Mouse (Mus musculus): ENCODE measurements around the gene Prss27. TPM values are rescaled to one million over a fixed set of nuclear protein-coding genes. Genes with fewer than 3 reads are reported as not detected.

The Prss27 gene
- polyA plus RNA-seq (2017; shearing (Covaris generic)), result not detected

DNA sequence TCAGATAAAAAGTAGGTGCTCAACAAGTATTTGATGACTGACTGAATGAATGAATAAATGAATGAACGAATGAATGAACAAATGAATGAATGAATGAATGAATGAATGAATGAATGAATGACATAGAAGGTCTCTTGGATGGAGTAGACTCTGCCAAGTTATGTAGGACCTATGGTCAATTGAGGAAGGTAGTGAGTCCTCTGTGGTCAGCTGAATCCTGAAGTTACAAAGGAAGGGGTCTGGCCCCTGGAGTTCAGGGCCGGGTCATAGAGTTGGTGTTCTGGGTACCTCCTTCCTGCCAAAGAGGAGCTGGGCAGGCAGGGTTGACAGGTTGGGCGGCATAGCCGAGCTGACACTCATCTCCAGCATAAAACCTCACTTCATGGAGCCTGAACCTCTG, at the start of gene Prss27:
Gene Prss27 (plus strand): TSS at position 301 of the 400 bp plus-strand sequence.

GRCm38 (mm10) chr17:23997901-23998300, 40.0 kb upstream of the Prss27 start, which contains the start of gene Prss22:
Gene Prss22 (minus strand): TSS chr17:23998100.

DNA sequence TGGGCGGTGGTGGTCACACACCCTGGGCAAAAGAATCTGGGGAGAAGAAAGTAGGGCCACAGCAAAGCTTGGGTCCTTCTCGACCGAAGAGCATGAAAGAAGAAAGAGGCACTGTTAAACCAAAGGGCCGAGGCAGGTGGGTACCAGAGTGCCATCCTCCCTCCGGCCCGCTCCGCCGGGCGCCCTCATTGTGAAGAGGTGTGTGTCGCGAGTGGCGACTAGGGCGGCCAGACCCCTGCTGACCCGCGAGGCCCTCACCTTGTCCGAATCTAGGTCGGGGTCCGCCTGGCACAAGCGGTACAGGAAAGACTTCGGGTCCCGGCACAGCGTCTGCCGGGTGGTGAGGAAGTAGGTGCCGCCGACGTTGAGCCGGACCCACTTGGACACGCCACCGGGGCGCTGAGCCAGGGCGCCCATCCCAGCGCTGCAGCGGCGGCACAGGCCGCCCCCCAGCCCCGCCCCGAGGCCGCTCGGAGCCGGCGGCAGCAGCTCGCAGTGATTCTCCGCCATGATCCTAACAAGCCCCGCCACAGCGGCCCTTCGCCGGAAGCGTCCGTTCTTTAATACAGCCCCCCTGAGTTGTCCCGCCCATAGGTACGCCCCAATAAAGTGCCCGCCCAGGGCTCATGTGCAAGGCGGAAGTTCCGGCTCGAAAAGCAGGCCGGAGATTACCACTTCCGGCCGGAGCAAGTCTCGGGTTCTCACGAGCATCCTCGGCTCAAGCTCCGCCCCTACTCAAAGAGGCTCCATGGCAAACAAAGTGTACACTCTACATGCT, 35.2 kb downstream of the Prss27 start, which contains the start of gene Kctd5:
Gene Kctd5 (minus strand): TSS at position 567 of the 778 bp plus-strand sequence.

Other genes with a start within 250 kb of the Prss27 start
- gene Srrm2, start 247.6 kb upstream of the Prss27 start, polyA plus RNA-seq (2017; shearing (Covaris generic)), result 1,161 TPM
- 389 TPM for gene Elob, start 209.0 kb upstream of the Prss27 start, polyA plus RNA-seq (2017; shearing (Covaris generic))
- not detected for gene Prss33, start 202.1 kb upstream of the Prss27 start, polyA plus RNA-seq (2017; shearing (Covaris generic))
- not detected for gene Prss32, start 194.3 kb upstream of the Prss27 start, polyA plus RNA-seq (2017; shearing (Covaris generic))
- 3.6 TPM for gene Prss41, start 194.0 kb upstream of the Prss27 start, polyA plus RNA-seq (2017; shearing (Covaris generic))
- not detected for gene Prss21, start 170.1 kb upstream of the Prss27 start, polyA plus RNA-seq (2017; shearing (Covaris generic))
- not detected for gene Dcpp1, start 157.3 kb upstream of the Prss27 start, polyA plus RNA-seq (2017; shearing (Covaris generic))
- gene Dcpp2, start 157.3 kb upstream of the Prss27 start, polyA plus RNA-seq (2017; shearing (Covaris generic)), result not detected
- gene Dcpp3, start 120.7 kb upstream of the Prss27 start, polyA plus RNA-seq (2017; shearing (Covaris generic)), result not detected
- gene Sbp, start 96.5 kb upstream of the Prss27 start, polyA plus RNA-seq (2017; shearing (Covaris generic)), result not detected
- gene Sbpl, start 82.9 kb upstream of the Prss27 start, polyA plus RNA-seq (2017; shearing (Covaris generic)), result not detected
- gene Prss30, start 57.6 kb upstream of the Prss27 start, polyA plus RNA-seq (2017; shearing (Covaris generic)), result 1.9 TPM
- gene Prss22, start 40.0 kb upstream of the Prss27 start, polyA plus RNA-seq (2017; shearing (Covaris generic)), result not detected
- 22.5 TPM for gene Kctd5, start 35.3 kb downstream of the Prss27 start, polyA plus RNA-seq (2017; shearing (Covaris generic))
- 63.9 TPM for gene Pdpk1, start 112.8 kb downstream of the Prss27 start, polyA plus RNA-seq (2017; shearing (Covaris generic))
- gene Amdhd2, start 125.6 kb downstream of the Prss27 start, polyA plus RNA-seq (2017; shearing (Covaris generic)), result 18.6 TPM
- gene Atp6v0c, start 131.6 kb downstream of the Prss27 start, polyA plus RNA-seq (2017; shearing (Covaris generic)), result 449 TPM
- 1.1 TPM for gene Tbc1d24, start 167.4 kb downstream of the Prss27 start, polyA plus RNA-seq (2017; shearing (Covaris generic))
- gene Ntn3, start 171.4 kb downstream of the Prss27 start, polyA plus RNA-seq (2017; shearing (Covaris generic)), result not detected
- gene Tedc2, start 182.7 kb downstream of the Prss27 start, polyA plus RNA-seq (2017; shearing (Covaris generic)), result 0.85 TPM
- 1.8 TPM for gene Ccnf, start 213.3 kb downstream of the Prss27 start, polyA plus RNA-seq (2017; shearing (Covaris generic))

All from effector memory CD4-positive, alpha-beta T cell, adult 5 months (primary cell).